Mouse (Mus musculus) right cerebral cortex, postnatal 36 days (tissue): ENCODE measurements around the gene Olfr603.
"Not testable (repeated sequence)": the region's sequence is repeated elsewhere in the genome, so short reads cannot be mapped to it uniquely, and the experiment has no call there.

Experiments used
- DNase-seq, 2 experiments: peaks; one replicate each; pipeline ENCODE4 v3.0.0; 2022; ENCODE audit warnings: low spot score in 2 of 2, mixed read lengths in 1 of 2

The Olfr603 gene

DNA sequence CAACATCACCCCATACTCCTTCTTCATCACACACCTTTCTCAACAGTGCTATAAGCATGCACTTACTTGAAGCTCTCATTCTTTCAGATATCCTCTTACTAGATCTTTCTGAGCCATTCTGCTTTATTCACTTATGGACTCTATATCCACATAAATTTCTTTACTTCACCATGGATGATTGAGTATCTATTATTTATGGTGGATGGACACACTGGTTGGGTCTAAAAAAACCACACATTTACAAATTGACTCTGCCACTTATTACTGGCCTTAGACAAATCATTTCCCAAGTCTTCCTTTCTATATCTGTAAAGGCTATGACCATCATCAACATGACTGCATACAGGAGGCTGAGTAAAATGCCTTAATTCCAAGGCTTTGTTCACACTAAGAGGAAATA lies at the start of gene Olfr603:
Gene Olfr603 (minus strand): TSS at position 101 of the 400 bp plus-strand sequence.
- DNase-seq: no peak

DNA sequence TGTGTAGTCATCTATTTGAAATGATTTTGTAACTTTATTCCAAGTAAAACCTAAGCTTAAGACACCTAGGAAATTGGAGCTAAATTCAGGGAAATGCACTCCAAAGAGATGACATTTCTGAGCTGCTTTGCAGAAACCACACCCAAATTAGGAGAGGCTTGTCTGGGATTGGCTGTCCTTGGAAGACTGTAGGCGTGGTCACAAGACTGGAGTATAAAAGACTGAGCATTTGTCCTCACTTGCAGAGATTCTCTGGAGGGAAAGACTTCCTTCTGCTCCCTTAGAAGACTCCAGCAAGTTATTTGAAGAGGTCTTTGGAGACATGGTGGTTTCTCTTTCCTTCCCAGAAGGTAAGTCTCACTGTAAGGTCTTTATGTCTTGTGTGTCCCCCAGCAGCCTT lies 28.8 kb upstream of the Olfr603 start, which contains the start of gene Usp17lc:
Gene Usp17lc (plus strand): TSS at position 301 of the 400 bp plus-strand sequence.
- not testable (repeated sequence) for DNase-seq

GRCm38 (mm10) chr7:103406521-103407055 lies 20.6 kb upstream of the Olfr603 start:
- not testable (repeated sequence) for DNase-seq

- no peak for DNase-seq
Observed at GRCm38 (mm10) chr7:103398981-103399380, 13.0 kb upstream of the Olfr603 start.

GRCm38 (mm10) chr7:103397758-103398157 lies 11.8 kb upstream of the Olfr603 start:
- DNase-seq: no peak

DNA sequence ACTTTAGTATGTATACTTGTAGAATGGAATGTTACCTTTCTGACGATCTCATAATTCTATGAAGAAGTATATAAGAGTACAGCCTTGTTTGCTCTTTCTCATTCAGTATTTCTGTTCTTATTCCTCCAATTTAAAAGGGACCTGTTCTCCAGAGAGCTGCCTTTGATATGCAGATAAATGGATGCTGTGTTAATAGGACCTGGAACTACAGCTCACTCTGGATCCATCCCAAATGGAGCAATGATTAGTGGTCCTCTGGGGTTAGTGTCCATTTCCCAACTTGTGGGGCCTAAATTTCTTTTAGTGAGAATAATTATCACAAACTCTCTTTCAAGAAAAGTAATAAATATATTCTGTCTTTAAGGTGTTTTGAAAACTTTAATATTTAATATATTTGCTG lies 23.4 kb downstream of the Olfr603 start, which contains the start of gene Olfr601:
Gene Olfr601 (minus strand): TSS at position 101 of the 400 bp plus-strand sequence.
- DNase-seq: no peak

- DNase-seq: no peak
Observed at GRCm38 (mm10) chr7:103349569-103349968, 36.4 kb downstream of the Olfr603 start, which contains the start of gene Olfr600. Gene Olfr600 (minus strand): TSS chr7:103349669.

- DNase-seq: no peak
Observed at GRCm38 (mm10) chr7:103335617-103336016, 50.4 kb downstream of the Olfr603 start, which contains the start of gene Olfr599. Gene Olfr599 (plus strand): TSS chr7:103335917.
